Mouse (Mus musculus) forebrain, embryonic 15.5 days (tissue): ENCODE results near the gene Abhd16b. TPM values are rescaled to one million over a fixed set of nuclear protein-coding genes. Genes with fewer than 3 reads are reported as not detected.

Experiments used
- ATAC-seq: fragments of 200-750 bp; cut with Nextera tagmentation; replicated peaks from 2 replicates; pipeline ENCODE4 v1.8.0; 2017; ENCODE audit warnings: mild to moderate bottlenecking, moderate TSS enrichment, moderate library complexity
- H3K27ac ChIP-seq: fragments of 300-500 bp; sonication (generic); replicated peaks from 2 replicates; pipeline ENCODE4 v1.5.1; 2015; ENCODE audit warnings: mild to moderate bottlenecking, inconsistent platforms
- H3K27me3 ChIP-seq: fragments of 300-500 bp; sonication (generic); 2 replicates; pipeline ENCODE4 v1.6.1; 2015; ENCODE audit warnings: inconsistent platforms
- H3K36me3 ChIP-seq: fragments of 300-500 bp; sonication (generic); 2 replicates; pipeline ENCODE4 v1.6.1; 2015; ENCODE audit warnings: mild to moderate bottlenecking, inconsistent platforms
- H3K4me1 ChIP-seq: fragments of 300-500 bp; sonication (generic); 2 replicates; pipeline ENCODE4 v1.6.1; 2015; ENCODE audit warnings: inconsistent platforms
- H3K4me2 ChIP-seq: fragments of 300-500 bp; sonication (generic); replicated peaks from 2 replicates; pipeline ENCODE4 v1.6.1; 2015; ENCODE audit warnings: mild to moderate bottlenecking, inconsistent platforms
- H3K4me3 ChIP-seq: fragments of 300-500 bp; sonication (generic); 2 replicates; pipeline ENCODE4 v1.5.1; 2015; ENCODE audit warnings: mild to moderate bottlenecking, inconsistent platforms
- H3K9ac ChIP-seq: fragments of 300-500 bp; sonication (generic); replicated peaks from 2 replicates; pipeline ENCODE4 v1.6.1; 2015; ENCODE audit warnings: mild to moderate bottlenecking, inconsistent platforms
- H3K9me3 ChIP-seq: fragments of 300-500 bp; sonication (generic); 2 replicates; pipeline ENCODE4 v1.6.1; 2016; ENCODE audit warnings: inconsistent platforms
- WGBS: fragments of 180-500 bp; shearing (Covaris S2); methylation state at CpG from one replicate; pipeline ENCODE4 v1.1.7; 2015; ENCODE audit warnings: mixed read lengths; 5-methylcytosine and 5-hydroxymethylcytosine counted together
- polyA plus RNA-seq: library from polyadenylated mRNA; unstranded; fragments of >200 nt; fragmentation: Nextera tagmentation; extraction: Ambion mirVana; gene quantifications from 2 replicates; pipeline ENCODE4 v1.2.1, GENCODE M21; 2015

The Abhd16b gene
- polyA plus RNA-seq, 1 experiment from 2014 or later: not detected

GRCm38 (mm10) chr2:181522811-181523210, 29.8 kb downstream of the Abhd16b start:
- no peaks in the 10 kb centered on the region for H3K36me3 ChIP-seq
- no peak overlapping the region for H3K4me3 ChIP-seq
- ATAC-seq: no peak
- no peak overlapping the region for H3K9ac ChIP-seq
- H3K27ac ChIP-seq: no peak overlapping the region
- H3K9me3 ChIP-seq: no peaks in the 10 kb centered on the region
- H3K27me3 ChIP-seq: no peaks in the 10 kb centered on the region
- H3K4me1 ChIP-seq: peaks cover 37% of the 10 kb centered on the region
- H3K4me2 ChIP-seq: no peak overlapping the region
- WGBS: 78% methylated on average over 5 of the region's 5 CpGs

DNA sequence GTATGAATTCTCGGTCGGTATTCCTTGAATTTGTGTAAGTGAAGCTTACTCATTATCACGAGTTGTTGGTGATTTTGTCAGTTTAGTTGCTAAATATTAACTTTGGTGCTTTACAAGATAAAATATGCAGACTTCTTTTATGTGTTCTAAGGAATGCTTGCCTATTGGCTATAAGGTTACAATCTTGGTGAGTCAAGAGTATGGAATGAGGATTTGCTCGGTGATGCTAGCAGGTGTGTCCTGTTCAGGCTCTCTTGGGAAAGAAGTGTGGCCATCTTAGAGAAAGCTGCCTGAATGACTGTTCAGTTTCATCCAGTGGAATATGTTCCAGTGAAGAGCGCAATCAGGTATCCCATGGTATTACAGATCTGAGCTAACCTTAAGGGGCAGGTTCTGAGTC, 32.5 kb downstream of the Abhd16b start:
- Histone ChIP-seq H3K27ac (no peak overlapping the region), H3K4me1 (peaks cover 26% of the 10 kb centered on the region), H3K9me3 (peaks cover 4% of the 10 kb centered on the region; the same call in 1 of the 2 replicates), H3K4me3 (no peak overlapping the region), H3K27me3 (no peaks in the 10 kb centered on the region), H3K9ac (no peak overlapping the region), H3K4me2 (no peak overlapping the region), H3K36me3 (peaks cover under 1% of the 10 kb centered on the region; the same call in 1 of the 2 replicates)
- 94% methylated on average over 5 of the region's 5 CpGs for WGBS
- ATAC-seq: no peak

- Histone ChIP-seq H3K27ac (no peak overlapping the region), H3K4me2 (no peak overlapping the region), H3K4me1 (no peaks in the 10 kb centered on the region), H3K4me3 (no peak overlapping the region), H3K36me3 (peaks cover 14% of the 10 kb centered on the region; the same call in 1 of the 2 replicates), H3K9me3 (peaks cover 7% of the 10 kb centered on the region; the same call in 1 of the 2 replicates), H3K27me3 (no peaks in the 10 kb centered on the region), H3K9ac (no peak overlapping the region)
- no peak for ATAC-seq
- 88% methylated on average over 1 of the region's 1 CpGs for WGBS
Observed at GRCm38 (mm10) chr2:181529076-181529475, 36.1 kb downstream of the Abhd16b start.

DNA sequence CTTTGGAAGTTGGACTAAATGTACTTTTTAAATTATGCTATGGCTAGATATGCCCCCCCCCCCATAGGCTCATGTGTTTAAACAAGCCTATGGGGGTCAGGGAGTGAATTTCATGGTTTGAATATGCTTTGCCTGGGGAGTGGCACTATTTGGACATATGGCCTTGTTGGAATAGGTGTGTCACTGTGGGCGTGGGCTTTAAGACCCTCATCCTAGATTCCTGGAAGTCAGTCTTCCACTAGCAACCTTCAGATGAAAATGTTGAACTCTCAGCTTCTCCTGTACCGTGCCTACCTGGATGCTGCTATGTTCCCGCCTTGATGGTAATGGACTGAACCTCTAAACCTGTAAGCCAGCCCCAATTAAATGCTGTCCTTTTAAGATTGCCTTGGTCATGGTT, 39.6 kb downstream of the Abhd16b start:
- Histone ChIP-seq H3K9ac (no peak overlapping the region), H3K27me3 (no peaks in the 10 kb centered on the region), H3K36me3 (peaks cover 14% of the 10 kb centered on the region; the same call in 1 of the 2 replicates), H3K4me1 (peaks cover 3% of the 10 kb centered on the region), H3K4me2 (no peak overlapping the region), H3K9me3 (peaks cover 7% of the 10 kb centered on the region; the same call in 1 of the 2 replicates), H3K27ac (no peak overlapping the region), H3K4me3 (no peak overlapping the region)
- no peak for ATAC-seq
- WGBS: 97% methylated on average over 3 of the region's 3 CpGs

DNA sequence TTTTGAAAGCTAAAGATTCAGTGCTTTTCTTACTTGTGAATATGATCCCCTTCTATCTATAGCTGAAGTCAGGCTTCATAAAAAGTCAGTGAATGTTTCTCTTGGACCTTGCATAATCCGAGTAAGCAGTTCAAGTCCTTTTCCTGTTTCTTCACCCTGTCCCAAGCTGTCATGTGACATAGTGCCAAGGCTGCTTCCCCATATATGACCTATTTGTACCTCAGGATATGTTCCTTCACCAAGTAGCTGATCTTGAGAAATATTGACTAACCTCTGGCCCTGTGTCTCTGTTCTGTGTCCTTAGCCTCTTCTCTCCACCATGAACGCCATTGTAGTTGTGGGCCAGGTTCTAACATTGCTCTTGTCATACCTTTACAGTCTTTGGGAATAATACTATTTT, 43.4 kb downstream of the Abhd16b start:
- Histone ChIP-seq H3K9ac (no peak overlapping the region), H3K4me3 (no peak overlapping the region), H3K4me2 (no peak overlapping the region), H3K27ac (no peak overlapping the region), H3K36me3 (peaks cover 6% of the 10 kb centered on the region; the same call in 1 of the 2 replicates), H3K9me3 (no peaks in the 10 kb centered on the region), H3K27me3 (no peaks in the 10 kb centered on the region), H3K4me1 (peaks cover 8% of the 10 kb centered on the region)
- no peak for ATAC-seq
- 91% methylated on average over 2 of the region's 2 CpGs for WGBS

GRCm38 (mm10) chr2:181537444-181538047, 44.5 kb downstream of the Abhd16b start:
- H3K36me3 ChIP-seq: no peaks in the 10 kb centered on the region; the same call in 1 of the 2 replicates
- H3K27me3 ChIP-seq: no peaks in the 10 kb centered on the region
- H3K4me1 ChIP-seq: peaks cover 8% of the 10 kb centered on the region
- no peak overlapping the region for H3K4me2 ChIP-seq
- H3K9me3 ChIP-seq: no peaks in the 10 kb centered on the region
- H3K27ac ChIP-seq: peak overlapping the region; percentile 69
- H3K4me3 ChIP-seq: no peak overlapping the region
- H3K9ac ChIP-seq: no peak overlapping the region
- ATAC-seq: peak; percentile 81
- 68% methylated on average over 2 of the region's 2 CpGs for WGBS

DNA sequence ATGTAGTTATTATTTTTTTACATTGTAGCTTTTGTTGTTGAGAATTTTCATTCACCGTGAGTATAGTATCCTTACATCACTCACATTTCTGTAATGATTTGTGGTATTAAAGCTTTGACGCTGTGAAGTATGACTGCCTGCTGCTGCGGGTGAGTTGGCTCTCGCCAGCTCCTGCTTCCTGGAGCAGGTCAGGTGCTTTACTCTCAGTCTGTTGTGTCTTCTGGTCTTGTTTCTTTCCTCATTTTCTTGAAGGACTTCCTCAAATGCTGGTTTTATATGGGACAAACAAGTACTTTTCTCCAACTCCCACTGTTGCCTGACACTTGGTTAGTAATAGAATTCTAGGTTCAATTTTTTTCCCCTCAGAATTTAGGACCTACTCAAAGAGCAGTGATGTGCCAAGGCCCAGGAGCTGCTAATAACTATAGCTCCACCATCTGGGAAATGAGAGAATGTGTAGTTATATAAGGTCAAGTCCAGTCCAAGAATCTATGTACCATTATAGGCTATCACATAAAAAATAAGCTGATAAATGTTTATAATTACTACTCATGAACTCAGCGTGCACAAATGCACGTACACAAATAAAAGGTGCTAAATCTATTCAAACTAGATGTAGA, 48.9 kb downstream of the Abhd16b start:
- no peak overlapping the region for H3K4me2 ChIP-seq
- no peaks in the 10 kb centered on the region for H3K27me3 ChIP-seq
- WGBS: 95% methylated on average over 6 of the region's 6 CpGs
- no peak overlapping the region for H3K4me3 ChIP-seq
- no peak overlapping the region for H3K27ac ChIP-seq
- H3K36me3 ChIP-seq: peaks cover 12% of the 10 kb centered on the region
- peaks cover 8% of the 10 kb centered on the region for H3K4me1 ChIP-seq
- no peaks in the 10 kb centered on the region for H3K9me3 ChIP-seq
- no peak for ATAC-seq
- no peak overlapping the region for H3K9ac ChIP-seq

Other genes with a start within 250 kb of the Abhd16b start
- 20.2 and 20.3 TPM in 2 replicates for gene Gmeb2, start 205.2 kb upstream of the Abhd16b start, polyA plus RNA-seq
- gene Stmn3, start 178.7 kb upstream of the Abhd16b start, polyA plus RNA-seq: 960 and 986 TPM in 2 replicates
- 37.5 and 44.1 TPM in 2 replicates for gene Rtel1, start 173.5 kb upstream of the Abhd16b start, polyA plus RNA-seq
- 82.1 TPM in 2 replicates for gene Zgpat, start 128.3 kb upstream of the Abhd16b start, polyA plus RNA-seq
- gene Arfrp1, start 127.8 kb upstream of the Abhd16b start, polyA plus RNA-seq: 98.3 and 98.4 TPM in 2 replicates
- gene Lime1, start 113.1 kb upstream of the Abhd16b start, polyA plus RNA-seq: 45.7 and 45.9 TPM in 2 replicates
- 9.5 and 10.7 TPM in 2 replicates for gene Zbtb46, start 33.8 kb upstream of the Abhd16b start, polyA plus RNA-seq
- gene Tpd52l2, start 3.9 kb downstream of the Abhd16b start, polyA plus RNA-seq: 133 and 141 TPM in 2 replicates
- gene Dnajc5, start 27.3 kb downstream of the Abhd16b start, polyA plus RNA-seq: 199 and 209 TPM in 2 replicates
- gene Uckl1, start 91.7 kb downstream of the Abhd16b start, polyA plus RNA-seq: 61.0 and 63.8 TPM in 2 replicates
- gene Prpf6, start 98.7 kb downstream of the Abhd16b start, polyA plus RNA-seq: 72.1 and 75.4 TPM in 2 replicates
- gene Zfp512b, start 99.6 kb downstream of the Abhd16b start, polyA plus RNA-seq: 76.5 and 83.7 TPM in 2 replicates
- gene Samd10, start 106.0 kb downstream of the Abhd16b start, polyA plus RNA-seq: 110 and 112 TPM in 2 replicates
- 0.26 TPM in 1 of 2 replicates, not detected in the other for gene Gm29797, start 163.8 kb downstream of the Abhd16b start, polyA plus RNA-seq
- 12.9 and 14.7 TPM in 2 replicates for gene Sox18, start 178.4 kb downstream of the Abhd16b start, polyA plus RNA-seq
- 44.8 and 51.4 TPM in 2 replicates for gene Tcea2, start 187.1 kb downstream of the Abhd16b start, polyA plus RNA-seq
- gene Rgs19, start 200.8 kb downstream of the Abhd16b start, polyA plus RNA-seq: 49.1 and 49.7 TPM in 2 replicates
- gene Lkaaear1, start 205.2 kb downstream of the Abhd16b start, polyA plus RNA-seq: not detected in 2 replicates
- 47.6 and 54.1 TPM in 2 replicates for gene Oprl1, start 221.8 kb downstream of the Abhd16b start, polyA plus RNA-seq